Mouse (Mus musculus) cortical plate, adult 2 months (tissue): ENCODE measurements around the gene Lpcat3.

Experiments
- CTCF ChIP-seq: fragments of 200-500 bp; IDR thresholded peaks from 2 replicates; pipeline ENCODE4 v1.5.1; 2011; ENCODE audit warnings: mild to moderate bottlenecking, control low read depth, low read length; ENCODE audit not compliant: insufficient read depth; ENCODE audit errors: extremely low read depth
- POLR2A ChIP-seq: fragments of 200-500 bp; IDR thresholded peaks from 2 replicates; pipeline ENCODE4 v1.6.1; 2011; ENCODE audit warnings: mild to moderate bottlenecking, low read length, control low read depth; ENCODE audit not compliant: insufficient read depth; ENCODE audit errors: extremely low read depth

DNA sequence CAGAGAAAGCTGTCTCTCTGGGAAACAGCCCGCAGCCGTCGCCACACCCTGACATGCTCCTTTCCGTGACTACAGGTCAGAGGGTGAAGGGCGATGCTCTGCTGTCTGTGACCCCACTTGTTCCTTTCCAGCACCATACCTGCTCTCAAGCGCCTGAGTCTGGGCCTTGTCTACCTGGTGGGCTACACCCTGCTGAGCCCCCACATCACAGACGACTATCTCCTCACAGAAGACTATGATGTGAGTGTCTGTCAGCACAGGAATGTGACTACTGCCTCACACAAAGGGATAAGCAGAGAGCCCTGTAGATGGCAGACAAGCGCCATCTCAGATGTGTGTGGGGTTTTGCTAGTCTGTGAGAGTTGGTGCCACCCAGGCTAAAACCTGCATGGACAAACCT is 38.5 kb downstream of the Lpcat3 start:
- TF ChIP-seq POLR2A (no peak), CTCF (no peak)
